Mouse (Mus musculus) E14TG2a.4 (cell line): ENCODE measurements around the gene Lama5.

Experiments used
- CTCF ChIP-seq: conservative IDR thresholded peaks from 2 replicates; pipeline ENCODE4 v1.5.1; 2014; ENCODE audit warnings: low read length
- NANOG ChIP-seq: IDR thresholded peaks from 2 replicates; pipeline ENCODE4 v1.6.1; 2014; ENCODE audit warnings: borderline replicate concordance, low read length, mixed read lengths
- POU5F1 ChIP-seq: IDR thresholded peaks from 2 replicates; pipeline ENCODE4 v1.6.1; 2014; ENCODE audit warnings: low read length, borderline replicate concordance

DNA sequence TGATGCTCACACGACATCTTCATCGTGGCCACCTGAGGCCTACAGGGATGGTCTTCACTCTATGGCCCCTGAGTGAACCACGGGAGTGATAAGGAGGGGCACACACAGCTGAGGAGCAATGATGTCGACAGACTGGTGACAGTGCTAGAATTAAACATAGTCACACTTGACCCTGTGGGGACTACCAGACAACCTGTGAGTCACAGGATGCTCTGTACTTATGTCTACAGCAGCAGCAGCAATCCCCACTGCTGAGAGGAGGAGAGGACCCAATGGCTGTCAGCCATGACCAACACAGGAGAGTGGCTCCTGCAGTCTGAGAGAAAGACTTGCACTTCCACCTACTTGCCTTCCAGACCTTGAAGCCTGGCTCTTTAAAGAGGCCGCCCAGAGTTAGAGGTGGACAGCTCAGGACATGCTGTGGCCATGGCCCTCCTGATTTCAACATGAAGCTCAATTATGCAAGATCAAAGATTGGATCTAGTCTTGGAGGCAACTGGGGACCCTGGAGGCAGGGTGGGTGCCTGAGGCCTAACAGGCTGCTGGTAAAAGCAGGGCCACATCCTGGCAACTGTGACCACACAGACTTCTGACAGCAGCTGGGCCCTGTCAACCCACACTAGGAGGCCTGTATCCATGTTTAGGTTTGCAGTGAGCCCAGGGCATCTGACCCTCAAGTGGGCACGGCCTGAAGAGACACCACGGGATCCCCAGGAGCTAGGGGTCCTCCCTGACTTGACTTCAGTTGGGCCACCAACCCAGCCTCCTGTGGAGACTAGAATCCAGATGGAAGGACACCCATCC is 7.6 kb upstream of the Lama5 start:
- TF ChIP-seq CTCF (no peak), NANOG (no peak), POU5F1 (no peak)
